ENCODE assay signal across 8 mouse cellular contexts in the genomic region with DNA sequence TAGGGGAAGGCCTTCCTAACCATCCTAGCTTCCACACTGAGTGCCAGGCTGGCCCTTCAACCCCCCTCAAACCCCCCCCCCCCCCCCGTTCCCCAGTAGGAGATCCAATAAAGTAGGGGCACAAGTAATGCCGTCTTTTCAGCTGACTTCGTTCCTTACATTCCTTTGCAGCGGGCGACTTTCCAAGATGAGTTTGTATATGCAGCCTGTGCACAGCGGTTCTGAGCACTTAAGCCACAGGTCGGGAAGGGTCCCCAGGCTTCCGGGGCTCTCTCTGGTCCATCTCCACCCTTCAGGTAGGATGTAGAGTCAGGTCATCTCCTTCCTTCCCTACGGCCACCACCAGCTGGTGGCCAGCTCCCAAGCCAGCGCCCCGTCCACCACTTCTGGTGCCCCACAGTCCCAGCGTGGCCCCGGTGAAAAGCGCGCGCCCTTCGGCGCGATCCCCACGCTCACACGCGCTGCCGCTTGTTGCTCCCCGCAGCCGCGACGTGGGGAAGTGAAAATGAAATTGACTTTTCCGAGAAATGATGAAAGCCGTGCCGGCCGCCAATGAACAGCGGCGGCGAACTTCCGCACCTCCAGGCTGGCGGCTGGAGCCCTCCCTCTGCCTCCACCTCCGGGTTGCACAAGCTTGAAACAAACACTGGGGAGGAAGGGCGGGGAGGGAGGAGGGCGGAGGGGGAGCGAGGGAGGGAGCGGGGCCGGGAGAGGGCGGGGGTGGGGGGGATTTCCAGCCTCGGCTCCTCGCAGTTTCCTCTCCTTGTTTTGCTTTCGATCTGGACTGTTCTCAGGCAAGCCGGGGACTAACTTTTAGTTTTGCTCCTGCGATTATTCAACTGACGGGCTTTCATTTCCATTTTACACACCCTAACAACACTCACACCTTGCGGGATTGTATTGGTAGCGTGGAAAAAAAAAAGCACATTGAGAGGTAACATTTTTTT. TPM values are rescaled to one million over a fixed set of nuclear protein-coding genes. Genes with fewer than 3 reads are reported as not detected.
DNase-seq lines count a peak whose midpoint lies in the region; ATAC-seq and TF ChIP-seq lines count a peak whose summit lies in the region.

A gene (plus strand): TSS at position 730 of the 947 bp plus-strand sequence.

- H3K4me1 ChIP-seq in E14TG2a.4 (replicated peaks; ENCODE audit: low read depth, low read length) = peaks cover 16% of the 10 kb centered on the region
- H3K4me1 ChIP-seq in forebrain, embryonic 10.5 days = peaks cover 28% of the 10 kb centered on the region
- H3K4me1 ChIP-seq in heart, embryonic 15.5 days (replicated peaks) = peaks cover 28% of the 10 kb centered on the region
- H3K4me1 ChIP-seq in liver, embryonic 15.5 days (replicated peaks) = peaks cover 49% of the 10 kb centered on the region
- peaks cover 6% of the 10 kb centered on the region; the same call in 1 of the 2 replicates for H3K4me1 ChIP-seq in neural tube, embryonic 11.5 days (ENCODE audit: control insufficient read depth, insufficient read depth, low read length)
- peaks cover 24% of the 10 kb centered on the region for H3K4me1 ChIP-seq in stomach, embryonic 16.5 days (ENCODE audit: control insufficient read depth, insufficient read depth, low read length)

- peak; percentile 86 for DNase-seq in c-Kit-positive CD71-positive TER-119-negative erythroid progenitor cells, embryonic 14.5 days (ENCODE audit: low read depth)
- DNase-seq in forebrain, embryonic 10.5 days (ENCODE audit: extremely low spot score, low spot score) = peak; percentile 87
- DNase-seq in kidney, postnatal 14 days = peak; percentile 94
- DNase-seq in neural tube, embryonic 11.5 days (ENCODE audit: low spot score) = peak; percentile 86

- H3K9me3 ChIP-seq in E14TG2a.4 (ENCODE audit: low read length) = no peaks in the 10 kb centered on the region
- peaks cover 7% of the 10 kb centered on the region; the same call in 1 of the 2 replicates for H3K9me3 ChIP-seq in forebrain, embryonic 10.5 days
- H3K9me3 ChIP-seq in heart, embryonic 15.5 days (replicated peaks) = 0 out of 2 replicates have a peak, but pooled peaks cover 3% of the 10 kb centered on the region
- H3K9me3 ChIP-seq in liver, embryonic 15.5 days (replicated peaks) = no peaks in the 10 kb centered on the region
- 0 out of 2 replicates have a peak, but pooled peaks cover 3% of the 10 kb centered on the region for H3K9me3 ChIP-seq in neural tube, embryonic 11.5 days (ENCODE audit: control insufficient read depth, low read length)
- H3K9me3 ChIP-seq in stomach, embryonic 16.5 days (replicated peaks; ENCODE audit: control insufficient read depth, low read length) = 0 out of 2 replicates have a peak, but pooled peaks cover 6% of the 10 kb centered on the region

- under 1% methylated on average over 47 of the region's 51 CpGs for WGBS in forebrain, embryonic 10.5 days
- under 1% methylated on average over 47 of the region's 51 CpGs for WGBS in heart, embryonic 15.5 days
- 1% methylated on average over 48 of the region's 51 CpGs for WGBS in liver, embryonic 15.5 days (ENCODE audit: insufficient replicate concordance)
- under 1% methylated on average over 49 of the region's 51 CpGs for WGBS in neural tube, embryonic 11.5 days
- whole genome bisulfite sequencing in stomach, embryonic 16.5 days = 1% methylated on average over 50 of the region's 51 CpGs

- peaks cover 68% of the 10 kb centered on the region for H3K27me3 ChIP-seq in E14TG2a.4 (ENCODE audit: insufficient read depth, low read length)
- no peaks in the 10 kb centered on the region for H3K27me3 ChIP-seq in forebrain, embryonic 10.5 days (ENCODE audit: poor library complexity, severe bottlenecking)
- no peaks in the 10 kb centered on the region for H3K27me3 ChIP-seq in heart, embryonic 15.5 days
- H3K27me3 ChIP-seq in liver, embryonic 15.5 days = no peaks in the 10 kb centered on the region
- H3K27me3 ChIP-seq in neural tube, embryonic 11.5 days (ENCODE audit: control insufficient read depth, insufficient read depth, low read length) = no peaks in the 10 kb centered on the region
- no peaks in the 10 kb centered on the region for H3K27me3 ChIP-seq in stomach, embryonic 16.5 days (ENCODE audit: control insufficient read depth, insufficient read depth, low read length)

- peak; percentile 82 for ATAC-seq in heart, embryonic 15.5 days (replicated peaks; ENCODE audit: insufficient number of reproducible peaks, insufficient read depth, low FRiP score, low read depth)
- peak; percentile 75 for ATAC-seq in liver, embryonic 15.5 days (ENCODE audit: insufficient read depth)
- ATAC-seq in neural tube, embryonic 11.5 days (ENCODE audit: insufficient read depth, low FRiP score, low TSS enrichment) = peak; percentile 70
- peak; percentile 90 for ATAC-seq in stomach, embryonic 16.5 days (ENCODE audit: insufficient read depth, low FRiP score)

- H3K4me3 ChIP-seq in E14TG2a.4 (replicated peaks; ENCODE audit: low read length) = peak within 1 kb of the TSS; percentile 82
- H3K4me3 ChIP-seq in forebrain, embryonic 10.5 days = peak within 1 kb of the TSS; percentile 84
- peak within 1 kb of the TSS; percentile 81 for H3K4me3 ChIP-seq in heart, embryonic 15.5 days
- H3K4me3 ChIP-seq in liver, embryonic 15.5 days (replicated peaks) = peak within 1 kb of the TSS; percentile 95
- peak within 1 kb of the TSS; percentile 95 for H3K4me3 ChIP-seq in neural tube, embryonic 11.5 days (ENCODE audit: low read depth, low read length)
- peak within 1 kb of the TSS; percentile 89 for H3K4me3 ChIP-seq in stomach, embryonic 16.5 days (replicated peaks; ENCODE audit: low read length)

- H3K27ac ChIP-seq in forebrain, embryonic 10.5 days = peak within 1 kb of the TSS; percentile 96
- H3K27ac ChIP-seq in heart, embryonic 15.5 days = peak within 1 kb of the TSS; percentile 98
- peak within 1 kb of the TSS; percentile 91 for H3K27ac ChIP-seq in liver, embryonic 15.5 days (replicated peaks)
- peak within 1 kb of the TSS; percentile 88 for H3K27ac ChIP-seq in neural tube, embryonic 11.5 days (ENCODE audit: low read depth, low read length)
- peak within 1 kb of the TSS; percentile 94 for H3K27ac ChIP-seq in stomach, embryonic 16.5 days (ENCODE audit: low read length)

- no peaks in the 10 kb centered on the region for H3K36me3 ChIP-seq in E14TG2a.4 (ENCODE audit: insufficient read depth, low read length)
- H3K36me3 ChIP-seq in forebrain, embryonic 10.5 days (replicated peaks) = no peaks in the 10 kb centered on the region; the same call in 1 of the 2 replicates
- no peaks in the 10 kb centered on the region for H3K36me3 ChIP-seq in heart, embryonic 15.5 days
- H3K36me3 ChIP-seq in liver, embryonic 15.5 days (replicated peaks) = no peaks in the 10 kb centered on the region
- H3K36me3 ChIP-seq in neural tube, embryonic 11.5 days (ENCODE audit: control insufficient read depth, insufficient read depth, low read length) = no peaks in the 10 kb centered on the region
- no peaks in the 10 kb centered on the region for H3K36me3 ChIP-seq in stomach, embryonic 16.5 days (ENCODE audit: control insufficient read depth, insufficient read depth, low read length)

- H3K4me2 ChIP-seq in heart, embryonic 15.5 days = peak within 1 kb of the TSS; percentile 79
- peak within 1 kb of the TSS; percentile 89 for H3K4me2 ChIP-seq in liver, embryonic 15.5 days
- peak within 1 kb of the TSS; percentile 81 for H3K4me2 ChIP-seq in neural tube, embryonic 11.5 days (ENCODE audit: low read depth)
- H3K4me2 ChIP-seq in stomach, embryonic 16.5 days (ENCODE audit: low read depth, low read length) = peak within 1 kb of the TSS; percentile 89

- H3K9ac ChIP-seq in heart, embryonic 15.5 days = peak within 1 kb of the TSS; percentile 93
- peak within 1 kb of the TSS; percentile 93 for H3K9ac ChIP-seq in liver, embryonic 15.5 days
- H3K9ac ChIP-seq in neural tube, embryonic 11.5 days (ENCODE audit: low read length) = peak within 1 kb of the TSS; percentile 93
- peak within 1 kb of the TSS; percentile 99 for H3K9ac ChIP-seq in stomach, embryonic 16.5 days (ENCODE audit: low read length)

- TF ChIP-seq CTCF in E14TG2a.4 (conservative IDR thresholded peaks at IDR 0.05; ENCODE audit: low read length) = no peak

RNA-seq across cellular contexts. Expression of the gene that starts here (rescaled TPM):
- polyA plus RNA-seq in forebrain, embryonic 10.5 days (2016; fragmentation: Nextera tagmentation; extraction: Ambion mirVana) = 5.6 and 7.8 TPM in 2 replicates
- polyA plus RNA-seq in heart, embryonic 15.5 days (2015; fragmentation: Nextera tagmentation; extraction: Ambion mirVana) = 18.9 and 19.9 TPM in 2 replicates
- 10.1 and 11.6 TPM in 2 replicates for polyA plus RNA-seq in liver, embryonic 15.5 days (2015; fragmentation: Nextera tagmentation; extraction: Ambion mirVana)
- polyA plus RNA-seq in neural tube, embryonic 11.5 days (2014; fragmentation: Nextera tagmentation; extraction: Ambion mirVana) = 10.1 and 14.1 TPM in 2 replicates
- 18.1 and 27.5 TPM in 2 replicates for polyA plus RNA-seq in stomach, embryonic 16.5 days (2015; fragmentation: Nextera tagmentation; extraction: Ambion mirVana)

Comparison
In these comparisons a context has a peak if more than half of its experiments do, and no peak if none do; other contexts are left out.
1. Peak in every context shown above with its lines: DNase-seq, ATAC-seq, H3K4me3 ChIP-seq and H3K27ac ChIP-seq.